Mouse (Mus musculus): ENCODE data around the gene Alyref2.

Gene Alyref2

DNA sequence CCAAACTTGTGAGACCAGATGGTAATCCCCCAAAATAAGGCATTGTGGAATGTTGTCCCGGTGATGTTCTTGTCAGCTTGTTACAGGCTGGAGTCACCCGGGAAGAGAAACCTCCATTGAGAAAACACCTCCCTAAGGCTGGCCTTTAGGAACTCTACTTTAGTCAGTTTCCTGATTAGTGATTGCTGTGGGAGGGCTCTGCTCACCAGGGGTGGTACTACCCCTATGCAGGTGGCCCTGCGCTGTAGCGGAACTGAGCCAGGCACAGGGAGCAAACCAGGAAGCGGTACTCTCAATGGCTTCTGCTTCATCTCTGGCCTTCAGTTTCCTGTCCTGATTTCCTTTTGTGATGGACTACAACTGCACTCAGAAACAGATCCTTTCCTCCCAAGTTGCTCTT, 3.4 kb upstream of the Alyref2 start:
- DNase-seq (ENCODE audit: inconsistent age in 2 of 2, low spot score in 1 of 2) = no peak

- DNase-seq (ENCODE audit: inconsistent age in 2 of 2, low spot score in 1 of 2) = peak in 1 of 2 experiments; percentile 17
Observed at GRCm38 (mm10) chr1:171501016-171501610, 2.2 kb upstream of the Alyref2 start.

- DNase-seq (ENCODE audit: inconsistent age in 2 of 2, low spot score in 1 of 2) = peak in 1 of 2 experiments; percentile 77
Observed at GRCm38 (mm10) chr1:171501636-171502080, 1.6 kb upstream of the Alyref2 start.

DNA sequence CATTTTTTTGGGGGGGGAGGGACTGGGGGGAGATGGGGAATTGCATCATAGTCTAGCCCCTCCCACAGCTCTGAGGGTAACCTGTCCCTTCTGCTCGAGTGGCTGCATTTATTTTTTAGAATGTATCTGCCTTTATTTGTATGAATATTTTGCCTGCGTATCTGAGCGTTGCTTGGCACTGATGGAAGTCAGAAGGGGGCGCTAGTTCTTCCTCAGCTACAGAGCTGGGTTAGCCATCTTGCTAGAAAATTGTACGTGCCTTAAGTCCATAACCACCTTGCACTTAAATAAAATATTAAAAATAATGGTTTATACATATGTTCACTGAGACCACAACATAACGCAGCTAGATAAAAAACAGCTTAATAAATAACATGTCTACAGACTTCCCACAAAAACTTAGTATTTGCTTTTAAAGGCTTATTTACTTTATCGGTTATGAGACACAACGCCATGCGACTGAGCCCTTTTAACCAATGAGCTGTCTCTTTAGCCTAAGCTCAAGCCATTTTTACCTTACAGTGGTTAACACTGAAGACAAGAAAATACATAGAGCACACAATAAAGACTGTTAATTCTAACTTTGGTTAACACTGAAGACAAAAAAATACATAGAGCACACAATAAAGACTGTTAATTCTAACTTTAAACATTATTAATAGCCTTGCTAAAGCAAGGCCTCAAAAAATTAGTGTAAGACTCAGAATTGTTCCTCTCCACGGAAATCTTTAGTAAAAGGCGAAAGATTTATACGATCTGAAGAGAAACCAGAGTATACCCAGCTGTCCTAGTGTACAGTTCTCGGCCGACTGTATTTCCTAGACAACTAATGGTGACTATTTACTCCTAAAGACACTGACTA, 659 bp upstream of the Alyref2 start:
- DNase-seq (ENCODE audit: inconsistent age in 2 of 2, low spot score in 1 of 2) = peak; percentile 55 to 80

GRCm38 (mm10) chr1:171503592-171504291, 464 bp downstream of the Alyref2 start:
- peak; percentile 77 to 95 for DNase-seq (ENCODE audit: inconsistent age in 2 of 2, low spot score in 1 of 2)

DNA sequence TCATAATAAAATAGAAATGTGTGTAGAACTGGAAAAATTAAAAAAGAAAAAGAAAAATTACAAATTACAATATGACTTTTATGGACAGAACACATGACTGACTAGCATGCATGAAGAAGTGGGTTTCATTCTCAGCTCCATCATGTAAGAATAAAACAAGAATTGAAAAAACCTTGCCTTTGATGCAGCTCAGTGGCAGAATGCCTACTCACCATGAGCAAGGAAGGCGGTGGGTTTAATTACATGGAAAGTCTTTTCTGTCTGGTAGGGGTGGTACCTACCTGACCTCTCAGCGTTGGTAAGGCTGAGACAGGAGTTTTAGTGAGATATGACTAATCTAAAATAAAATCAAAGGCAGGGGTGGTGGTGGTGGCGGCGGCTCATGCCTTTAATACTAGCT, 1.3 kb downstream of the Alyref2 start:
- peak in 1 of 2 experiments; percentile 17 for DNase-seq (ENCODE audit: inconsistent age in 2 of 2, low spot score in 1 of 2)

GRCm38 (mm10) chr1:171513234-171513633, 10.0 kb downstream of the Alyref2 start:
- DNase-seq (ENCODE audit: inconsistent age in 2 of 2, low spot score in 1 of 2) = peak in 1 of 2 experiments; percentile 20

GRCm38 (mm10) chr1:171513760-171514159, 10.5 kb downstream of the Alyref2 start:
- no peak for DNase-seq (ENCODE audit: inconsistent age in 2 of 2, low spot score in 1 of 2)

DNA sequence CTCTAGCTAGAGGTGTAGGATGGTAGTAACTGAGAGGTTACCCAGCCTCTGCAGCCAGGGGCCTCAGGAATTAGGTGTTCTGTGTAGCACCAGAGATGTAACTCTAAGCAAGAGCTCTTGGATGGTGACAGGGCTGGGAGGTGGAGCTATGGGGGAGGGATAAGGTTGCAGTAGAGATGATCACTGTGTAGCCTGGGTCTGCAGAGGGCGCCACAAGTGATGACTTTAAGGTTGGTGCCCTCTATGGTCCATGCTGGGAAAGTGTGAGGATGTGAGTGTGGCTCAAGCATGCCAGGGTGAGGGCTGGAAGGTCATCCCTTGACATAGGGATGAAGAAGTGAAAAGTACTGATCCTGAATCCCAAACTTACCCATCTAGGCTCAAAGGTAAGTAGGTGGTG, 11.8 kb downstream of the Alyref2 start:
- DNase-seq (ENCODE audit: inconsistent age in 2 of 2, low spot score in 1 of 2) = peak in 1 of 2 experiments; percentile 35

- DNase-seq (ENCODE audit: inconsistent age in 2 of 2, low spot score in 1 of 2) = peak in 1 of 2 experiments; percentile 17
Observed at GRCm38 (mm10) chr1:171515557-171515956, 12.3 kb downstream of the Alyref2 start.

- no peak for DNase-seq (ENCODE audit: inconsistent age in 2 of 2, low spot score in 1 of 2)
Observed at GRCm38 (mm10) chr1:171531367-171531766, 28.1 kb downstream of the Alyref2 start.

- peak in 1 of 2 experiments; percentile 15 for DNase-seq (ENCODE audit: inconsistent age in 2 of 2, low spot score in 1 of 2)
Observed at GRCm38 (mm10) chr1:171532830-171533229, 29.6 kb downstream of the Alyref2 start.

DNA sequence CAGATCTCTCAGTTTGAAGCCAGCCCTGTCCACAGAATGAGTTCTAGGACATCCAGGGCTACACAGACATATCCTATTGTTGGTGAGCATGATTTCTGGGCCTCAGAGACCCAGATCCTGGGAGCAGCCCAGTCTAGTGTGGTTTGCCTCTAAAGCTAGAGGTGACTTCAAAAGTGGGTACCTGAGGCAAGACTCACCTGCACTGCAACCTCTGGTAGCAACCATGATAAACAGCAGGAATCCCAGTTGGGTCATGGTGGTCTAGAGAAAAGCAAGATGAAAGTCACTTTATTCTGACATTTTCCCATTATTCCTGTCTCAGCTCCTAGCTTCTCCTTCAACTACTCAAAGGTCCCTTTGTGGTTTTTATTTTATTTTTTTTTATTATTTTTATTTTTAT, 31.3 kb downstream of the Alyref2 start:
- DNase-seq (ENCODE audit: inconsistent age in 2 of 2, low spot score in 1 of 2) = peak in 1 of 2 experiments; percentile 5

GRCm38 (mm10) chr1:171535194-171535593, 31.9 kb downstream of the Alyref2 start, which contains the start of gene Itln1:
TSS of gene Itln1 (minus strand) at chr1:171535294.
- DNase-seq (ENCODE audit: inconsistent age in 2 of 2, low spot score in 1 of 2) = peak in 1 of 2 experiments; percentile 6

DNA sequence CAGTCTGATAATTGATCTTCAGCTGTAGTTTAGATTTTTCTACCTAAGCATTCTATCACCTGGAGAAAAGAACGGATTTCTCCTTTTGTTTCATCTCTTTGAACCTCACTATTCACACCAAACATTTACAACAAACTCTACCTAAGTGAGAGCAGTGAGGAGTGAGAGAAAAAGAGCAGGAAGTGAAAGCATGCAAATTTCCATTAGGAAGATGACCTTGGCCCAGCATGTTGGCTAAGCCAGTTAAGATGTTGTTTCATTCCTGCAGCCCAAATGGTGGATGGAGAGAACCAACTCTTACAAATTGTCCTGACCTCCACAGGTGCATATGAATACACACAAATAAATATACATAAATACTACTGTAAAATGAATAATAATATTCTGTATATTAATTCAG, 37.4 kb downstream of the Alyref2 start:
- DNase-seq (ENCODE audit: inconsistent age in 2 of 2, low spot score in 1 of 2) = peak in 1 of 2 experiments; percentile 8

- no peak for DNase-seq (ENCODE audit: inconsistent age in 2 of 2, low spot score in 1 of 2)
Observed at GRCm38 (mm10) chr1:171551326-171551725, 48.0 kb downstream of the Alyref2 start.

- DNase-seq (ENCODE audit: inconsistent age in 2 of 2, low spot score in 1 of 2) = no peak
Observed at GRCm38 (mm10) chr1:171552230-171552629, 49.0 kb downstream of the Alyref2 start.

DNA sequence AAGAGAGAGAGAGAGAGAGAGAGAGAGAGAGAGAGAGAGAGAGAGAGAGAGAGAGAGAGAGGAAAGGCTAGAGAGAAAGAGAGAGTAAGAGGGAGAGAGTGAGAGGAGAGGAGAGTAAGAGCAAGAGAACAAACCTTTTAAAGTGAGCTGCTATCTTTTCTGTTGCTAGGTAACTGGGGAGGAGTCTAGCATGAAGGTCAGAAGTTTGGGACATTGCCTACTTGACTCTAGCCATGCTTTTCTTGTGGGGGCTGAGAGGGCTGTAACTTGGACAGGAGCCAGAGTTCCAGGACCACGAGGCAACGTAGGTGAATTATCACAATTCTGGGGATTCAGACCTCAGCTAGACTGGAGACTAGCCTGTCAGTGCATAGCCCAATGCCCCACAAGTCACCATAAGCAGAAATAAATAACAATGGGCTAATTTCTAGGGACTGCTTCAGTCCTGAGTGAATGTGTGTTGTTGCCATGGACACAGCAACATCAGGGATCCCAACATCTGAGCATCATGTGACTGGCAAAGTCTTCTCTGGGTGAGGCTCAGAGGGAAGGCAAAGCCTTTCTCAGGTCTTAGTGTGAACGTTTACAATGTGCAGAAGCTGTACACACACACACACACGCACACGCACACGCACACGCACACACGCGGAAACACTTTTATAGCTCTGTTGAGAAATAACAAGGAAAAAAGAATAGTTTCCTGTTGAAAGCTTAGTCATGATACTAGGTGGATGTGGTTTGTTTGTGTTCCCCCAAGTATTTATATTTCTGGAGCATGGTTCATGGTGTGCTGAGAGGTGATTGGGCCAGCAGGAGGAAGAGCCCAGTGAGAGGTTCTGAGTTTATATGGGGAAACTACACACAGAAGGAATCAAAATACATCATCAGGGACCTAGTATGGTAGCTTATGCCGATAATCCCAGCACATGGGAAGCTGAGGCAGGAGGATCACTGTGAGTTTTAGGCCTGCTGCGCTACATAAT, 50.4 kb downstream of the Alyref2 start:
- no peak for DNase-seq (ENCODE audit: inconsistent age in 2 of 2, low spot score in 1 of 2)
